ENCODE assay signal across 8 mouse cellular contexts in genomic region chr17:32283341-32283740, GRCm38 (mm10). TPM values are rescaled to one million over a fixed set of nuclear protein-coding genes. Genes with fewer than 3 reads are reported as not detected.
DNase-seq lines count a peak whose midpoint lies in the region; ATAC-seq and TF ChIP-seq lines count a peak whose summit lies in the region.

No protein-coding gene starts in this region.

- no peaks in the 10 kb centered on the region for H3K36me3 ChIP-seq in ES-E14 (ENCODE audit: control insufficient read depth, insufficient read depth, low read length, poor library complexity, severe bottlenecking)
- H3K36me3 ChIP-seq in forebrain, embryonic 12.5 days (replicated peaks): no peaks in the 10 kb centered on the region
- no peaks in the 10 kb centered on the region for H3K36me3 ChIP-seq in hindbrain, embryonic 16.5 days (ENCODE audit: control insufficient read depth, insufficient read depth, low read length)
- H3K36me3 ChIP-seq in liver, embryonic 11.5 days (ENCODE audit: control insufficient read depth, insufficient read depth, low read length): 0 out of 2 replicates have a peak, but pooled peaks cover 2% of the 10 kb centered on the region
- H3K36me3 ChIP-seq in myocyte (ENCODE audit: control insufficient read depth, insufficient read depth): no peaks in the 10 kb centered on the region

- DNase-seq in ES-E14 (ENCODE audit: low read depth, low spot score): no peak
- peak; percentile 78 for DNase-seq in adrenal gland, adult 2 months
- DNase-seq in liver, embryonic 11.5 days (ENCODE audit: low spot score): no peak
- no peak for DNase-seq in thymus, postnatal 36 days
- no peak for DNase-seq in yolk sac, embryonic 10.5 days (ENCODE audit: low spot score)

- no peak for ATAC-seq in forebrain, embryonic 12.5 days (ENCODE audit: low FRiP score)
- peak; percentile 1; the same call in 1 of the 2 replicates for ATAC-seq in hindbrain, embryonic 16.5 days
- ATAC-seq in liver, embryonic 11.5 days (replicated peaks; ENCODE audit: low FRiP score): 0 out of 2 replicates have a peak, but pooled peaks have one; percentile 25

- peaks cover 7 to 14% of the 10 kb centered on the region in 2 experiments; a peak in 3 of 4 replicates for H3K4me1 ChIP-seq in ES-E14 (ENCODE audit: control insufficient read depth in 2 of 2, insufficient read depth in 2 of 2, low read length in 2 of 2, poor library complexity in 1 of 2)
- peaks cover 36% of the 10 kb centered on the region for H3K4me1 ChIP-seq in forebrain, embryonic 12.5 days
- H3K4me1 ChIP-seq in hindbrain, embryonic 16.5 days (ENCODE audit: control insufficient read depth, insufficient read depth, low read depth, low read length): peaks cover 24% of the 10 kb centered on the region
- H3K4me1 ChIP-seq in liver, embryonic 11.5 days (replicated peaks; ENCODE audit: control insufficient read depth, insufficient read depth, low read length): peaks cover 16% of the 10 kb centered on the region

- H3K4me2 ChIP-seq in forebrain, embryonic 12.5 days: peak overlapping the region; percentile 91
- H3K4me2 ChIP-seq in hindbrain, embryonic 16.5 days (ENCODE audit: low read length): peak overlapping the region; percentile 77
- peak overlapping the region; percentile 71 for H3K4me2 ChIP-seq in liver, embryonic 11.5 days
- H3K4me2 ChIP-seq in myocyte (ENCODE audit: low read depth): peak overlapping the region; percentile 81

- H3K9me3 ChIP-seq in ES-E14 (ENCODE audit: control insufficient read depth, insufficient read depth, low read depth, low read length): no peaks in the 10 kb centered on the region
- H3K9me3 ChIP-seq in forebrain, embryonic 12.5 days: no peaks in the 10 kb centered on the region
- no peaks in the 10 kb centered on the region for H3K9me3 ChIP-seq in hindbrain, embryonic 16.5 days (ENCODE audit: control insufficient read depth, low read length)
- no peaks in the 10 kb centered on the region for H3K9me3 ChIP-seq in liver, embryonic 11.5 days (ENCODE audit: control insufficient read depth, low read length)

- no peak for TF ChIP-seq POLR2A in myocyte (IDR thresholded peaks at IDR 0.05; ENCODE audit: insufficient read length, low read depth)

- 9% methylated on average over 7 of the region's 7 CpGs for WGBS in forebrain, embryonic 12.5 days
- 9% methylated on average over 7 of the region's 7 CpGs for WGBS in hindbrain, embryonic 16.5 days
- WGBS in liver, embryonic 11.5 days: 5% methylated on average over 7 of the region's 7 CpGs

- peak overlapping the region; percentile 100 for H3K9ac ChIP-seq in ES-E14 (ENCODE audit: insufficient read depth, low read depth, low read length, poor library complexity, severe bottlenecking)
- peak overlapping the region; percentile 98 for H3K9ac ChIP-seq in forebrain, embryonic 12.5 days
- H3K9ac ChIP-seq in hindbrain, embryonic 16.5 days (ENCODE audit: low read depth, low read length): peak overlapping the region; percentile 98
- peak overlapping the region; percentile 96 for H3K9ac ChIP-seq in liver, embryonic 11.5 days (ENCODE audit: low read depth, low read length)

- in situ Hi-C loops in ES-E14 (cut with MboI; ENCODE audit: low sequenced_read_pairs in 2 of 2, unreplicated experiment in 2 of 2): no loop called here

- peaks cover 73% of the 10 kb centered on the region for H3K79me2 ChIP-seq in myocyte (ENCODE audit: control insufficient read depth, insufficient read depth)

- no peaks in the 10 kb centered on the region for H3K27me3 ChIP-seq in forebrain, embryonic 12.5 days
- H3K27me3 ChIP-seq in hindbrain, embryonic 16.5 days (replicated peaks; ENCODE audit: control insufficient read depth, insufficient read depth, low read length): no peaks in the 10 kb centered on the region
- no peaks in the 10 kb centered on the region for H3K27me3 ChIP-seq in liver, embryonic 11.5 days (replicated peaks; ENCODE audit: control insufficient read depth, insufficient read depth, low read length)
- H3K27me3 ChIP-seq in myocyte (ENCODE audit: control insufficient read depth, insufficient read depth, insufficient read length): no peaks in the 10 kb centered on the region

- H3K27ac ChIP-seq in ES-E14 (ENCODE audit: insufficient read depth, low read depth, low read length, poor library complexity, severe bottlenecking): peak overlapping the region; percentile 99
- H3K27ac ChIP-seq in forebrain, embryonic 12.5 days: peak overlapping the region; percentile 100
- H3K27ac ChIP-seq in hindbrain, embryonic 16.5 days (ENCODE audit: low read depth, low read length): peak overlapping the region; percentile 100
- peak overlapping the region; percentile 98 for H3K27ac ChIP-seq in liver, embryonic 11.5 days (ENCODE audit: low read depth, low read length)

- peak overlapping the region; percentile 98 to 99 for H3K4me3 ChIP-seq in ES-E14 (ENCODE audit: insufficient read depth in 1 of 2, low read depth in 1 of 2, low read length in 2 of 2, poor library complexity in 1 of 2, severe bottlenecking in 1 of 2)
- peak overlapping the region; percentile 98 for H3K4me3 ChIP-seq in forebrain, embryonic 12.5 days (replicated peaks)
- peak overlapping the region; percentile 60 for H3K4me3 ChIP-seq in hindbrain, embryonic 16.5 days (ENCODE audit: low read length)
- peak overlapping the region; percentile 92 for H3K4me3 ChIP-seq in liver, embryonic 11.5 days (ENCODE audit: low read depth, low read length)
- H3K4me3 ChIP-seq in myocyte: peak overlapping the region; percentile 87

- peak overlapping the region; percentile 91 for H3ac ChIP-seq in myocyte (ENCODE audit: control insufficient read depth, insufficient read length)

TF ChIP-seq in ES-E14, 5 proteins besides CTCF, POLR2A, EP300 and RAD21:
- TF ChIP-seq HCFC1 (IDR thresholded peaks at IDR 0.05; ENCODE audit: borderline replicate concordance, insufficient read depth, low read length) (no peak), ZNF384 (IDR thresholded peaks at IDR 0.05; ENCODE audit: low read depth, low read length) (no peak), MAFK (IDR thresholded peaks at IDR 0.05; ENCODE audit: insufficient read depth, low read depth, low read length) (no peak), ZC3H11A (IDR thresholded peaks at IDR 0.05; ENCODE audit: borderline replicate concordance, low read depth, low read length) (no peak), CHD2 (IDR thresholded peaks at IDR 0.05; ENCODE audit: low read depth, low read length) (no peak)

TF ChIP-seq in myocyte, 11 proteins besides CTCF, POLR2A, EP300 and RAD21:
- TF ChIP-seq MYOG (IDR thresholded peaks at IDR 0.05; ENCODE audit: control insufficient read depth in 1 of 3, insufficient read depth in 1 of 3, insufficient read length in 2 of 3, low read depth in 2 of 3) (no peak), MYOD1 (IDR thresholded peaks at IDR 0.05; ENCODE audit: control insufficient read depth in 1 of 3, insufficient read length in 2 of 3, low read depth in 2 of 3) (no peak), SRF (IDR thresholded peaks at IDR 0.05; ENCODE audit: control insufficient read depth, insufficient read length, low read depth) (no peak), TCF3 (IDR thresholded peaks at IDR 0.05; ENCODE audit: insufficient read length, low read depth) (no peak), POLR2AphosphoS2 (IDR thresholded peaks at IDR 0.05; ENCODE audit: insufficient read length, low read depth) (no peak), USF1 (IDR thresholded peaks at IDR 0.05; ENCODE audit: low read depth) (peak; percentile 30), E2F4 (IDR thresholded peaks at IDR 0.05; ENCODE audit: insufficient read depth) (no peak)

RNA-seq across cellular contexts. Expression of gene Brd4, which starts 1.2 kb away (rescaled TPM):
- 51.7 and 54.3 TPM in 2 replicates for total RNA-seq in ES-E14 (2012; rRNA removed)
- total RNA-seq in adrenal gland, adult 2 months (2021): 100 to 1,000 TPM in 1 of 2 experiments, 10 to 100 TPM in 1; 76.0 to 146 TPM
- 30.6 and 42.8 TPM in 2 replicates for polyA plus RNA-seq in adrenal gland, adult 2 months (2012; rRNA removed)
- polyA plus RNA-seq in forebrain, embryonic 12.5 days (2016; fragmentation: Nextera tagmentation; extraction: Ambion mirVana): 103 and 112 TPM in 2 replicates
- 72.9 and 92.7 TPM in 2 replicates for polyA plus RNA-seq in hindbrain, embryonic 16.5 days (2015; fragmentation: Nextera tagmentation; extraction: Ambion mirVana)
- 84.6 and 97.6 TPM in 2 replicates for polyA plus RNA-seq in liver, embryonic 11.5 days (2014; fragmentation: Nextera tagmentation; extraction: Ambion mirVana)
- 54.3 TPM for polyA plus RNA-seq in myocyte (2012; fragmentation: generic; extraction: Trizol)

RNA-seq across cellular contexts. Expression of gene Akap8, which starts 37.7 kb away (rescaled TPM):
- total RNA-seq in ES-E14 (2012; rRNA removed): 156 and 210 TPM in 2 replicates
- total RNA-seq in adrenal gland, adult 2 months (2021): 10 to 100 TPM; 58.1 to 88.6 TPM
- polyA plus RNA-seq in adrenal gland, adult 2 months (2012; rRNA removed): 79.3 and 90.7 TPM in 2 replicates
- polyA plus RNA-seq in forebrain, embryonic 12.5 days (2016; fragmentation: Nextera tagmentation; extraction: Ambion mirVana): 143 and 145 TPM in 2 replicates
- 84.7 and 99.9 TPM in 2 replicates for polyA plus RNA-seq in hindbrain, embryonic 16.5 days (2015; fragmentation: Nextera tagmentation; extraction: Ambion mirVana)
- polyA plus RNA-seq in liver, embryonic 11.5 days (2014; fragmentation: Nextera tagmentation; extraction: Ambion mirVana): 54.9 and 60.9 TPM in 2 replicates
- polyA plus RNA-seq in myocyte (2012; fragmentation: generic; extraction: Trizol): 14.0 TPM
